Mouse (Mus musculus): ENCODE results near the gene Kctd7. TPM values are rescaled to one million over a fixed set of nuclear protein-coding genes. Genes with fewer than 3 reads are reported as not detected.
A peak's percentile ranks its signal among the peaks of the same experiment; 100 is the strongest.

Kctd7 gene
- 3.8 and 3.9 TPM in 2 replicates for polyA plus RNA-seq (2015; fragmentation: Nextera tagmentation; extraction: Ambion mirVana)

DNA sequence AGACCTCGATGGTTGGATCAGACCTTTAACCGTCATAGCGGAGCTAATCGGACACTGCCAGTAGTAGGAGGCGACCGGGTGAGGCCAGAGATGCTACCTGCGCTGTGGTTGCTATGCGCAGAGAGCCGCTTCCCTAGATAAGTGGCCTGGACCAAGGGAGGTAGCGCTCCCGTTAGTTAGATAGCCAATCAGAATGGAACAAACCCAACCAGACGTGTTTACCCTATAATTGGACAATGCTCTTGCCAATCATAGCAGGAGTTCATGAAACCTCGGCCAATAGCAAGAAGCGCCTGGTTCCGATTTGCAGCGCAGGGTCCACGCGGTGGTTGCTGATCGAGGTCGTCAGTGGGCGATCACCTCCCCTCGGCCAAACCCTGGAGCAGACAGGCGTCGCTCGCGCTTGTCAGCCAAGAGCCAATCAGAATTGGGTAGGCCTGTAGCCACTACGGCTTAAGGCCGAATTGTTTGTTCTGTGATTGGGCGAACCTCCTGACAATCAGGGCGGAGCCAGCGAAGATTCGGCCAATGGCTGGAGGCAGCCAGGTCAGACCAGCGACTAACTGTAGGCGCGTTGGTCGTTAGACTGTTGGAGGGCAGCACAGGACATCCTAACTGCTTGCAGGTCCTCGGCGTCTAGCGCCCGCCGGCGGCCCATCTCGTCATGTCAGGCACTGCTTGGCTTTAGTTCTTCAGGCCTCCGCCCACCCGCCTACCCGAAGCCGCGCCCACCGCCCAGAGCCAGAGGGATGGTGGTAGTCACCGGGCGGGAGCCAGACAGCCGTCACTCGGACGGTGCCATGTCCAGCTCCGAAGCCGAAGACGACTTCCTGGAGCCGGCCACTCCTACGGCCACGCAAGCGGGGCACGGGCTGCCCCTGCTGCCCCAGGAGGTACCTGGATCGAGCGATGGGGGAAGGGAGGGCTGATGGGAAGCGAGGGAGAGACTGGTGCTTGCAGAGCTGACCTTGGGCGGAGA is at the start of gene Kctd7:
Gene Kctd7, plus strand, starts transcription at position 528 of the 979 bp plus-strand sequence.
- under 1% methylated on average over 66 of the region's 66 CpGs for WGBS
- Histone ChIP-seq H3K4me3 (replicated peaks) (peak within 1 kb of the TSS; percentile 62), H3K27me3 (replicated peaks) (no peaks in the 10 kb centered on the region)

DNA sequence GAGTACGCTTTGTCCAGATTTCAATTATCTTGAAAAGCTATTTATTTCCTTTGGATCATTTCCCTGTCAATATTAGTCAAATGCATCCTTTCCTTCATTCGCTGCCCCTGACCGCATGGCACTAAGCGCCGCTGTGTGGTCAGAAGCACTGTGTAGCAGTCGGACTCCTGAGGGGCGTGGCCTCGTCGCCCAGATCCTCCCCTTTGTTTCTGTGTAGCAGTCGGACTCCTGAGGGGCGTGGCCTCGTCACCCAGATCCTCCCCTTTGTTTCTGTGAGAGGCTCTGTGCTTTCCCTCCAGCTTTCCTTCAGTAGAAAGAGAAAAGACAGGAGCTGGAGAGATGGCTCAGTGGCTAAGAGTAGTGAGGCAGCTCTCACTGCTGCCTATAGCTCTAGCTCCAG is 47.9 kb upstream of the Kctd7 start:
- 0 out of 2 replicates have a peak, but pooled peaks cover 4% of the 10 kb centered on the region for H3K4me1 ChIP-seq (replicated peaks)
- WGBS, result 64% methylated on average over 12 of the region's 12 CpGs
- H3K4me3 ChIP-seq (replicated peaks), result no peak overlapping the region
- peak; percentile 77 for ATAC-seq
- H3K9me3 ChIP-seq, result no peaks in the 10 kb centered on the region
- H3K27me3 ChIP-seq (replicated peaks), result no peaks in the 10 kb centered on the region
- H3K27ac ChIP-seq, result no peak overlapping the region
- H3K36me3 ChIP-seq, result peaks cover 3% of the 10 kb centered on the region
- H3K9ac ChIP-seq, result no peak overlapping the region
- no peak overlapping the region for H3K4me2 ChIP-seq (replicated peaks)

More for the DNA sequence above, at the start of gene Kctd7:
- Histone ChIP-seq H3K9me3 (no peaks in the 10 kb centered on the region), H3K36me3 (no peaks in the 10 kb centered on the region), H3K4me2 (replicated peaks) (peak within 1 kb of the TSS; percentile 96), H3K27ac (peak within 1 kb of the TSS; percentile 61), H3K4me1 (replicated peaks) (peaks cover 11% of the 10 kb centered on the region), H3K9ac (peak within 1 kb of the TSS; percentile 77)
- ATAC-seq, result peak; percentile 99

DNA sequence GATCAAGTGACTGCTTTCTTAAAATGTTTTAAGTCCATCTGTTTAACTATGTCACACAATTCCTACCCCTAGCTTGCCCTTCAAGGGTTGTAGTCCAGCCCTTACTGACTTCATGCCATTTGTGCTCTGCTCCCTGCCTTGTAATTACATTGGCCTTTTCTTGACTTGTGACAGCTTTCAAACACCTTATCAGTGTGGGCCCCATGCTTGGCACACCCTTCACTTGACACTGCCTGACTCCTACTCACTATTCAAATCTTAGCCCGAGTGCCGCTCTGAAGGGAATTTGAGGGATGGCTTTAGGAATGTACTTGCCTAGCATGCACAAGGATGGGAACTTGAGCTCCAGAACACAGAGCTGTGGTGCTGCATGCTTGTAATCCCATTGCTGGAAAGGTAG is 46.8 kb upstream of the Kctd7 start:
- Histone ChIP-seq H3K9ac (no peak overlapping the region), H3K4me1 (replicated peaks) (0 out of 2 replicates have a peak, but pooled peaks cover 4% of the 10 kb centered on the region), H3K27ac (no peak overlapping the region), H3K4me3 (replicated peaks) (no peak overlapping the region), H3K27me3 (replicated peaks) (no peaks in the 10 kb centered on the region), H3K36me3 (peaks cover 10% of the 10 kb centered on the region), H3K4me2 (replicated peaks) (no peak overlapping the region), H3K9me3 (no peaks in the 10 kb centered on the region)
- 57% methylated on average over 2 of the region's 2 CpGs for WGBS
- ATAC-seq, result peak; percentile 69

DNA sequence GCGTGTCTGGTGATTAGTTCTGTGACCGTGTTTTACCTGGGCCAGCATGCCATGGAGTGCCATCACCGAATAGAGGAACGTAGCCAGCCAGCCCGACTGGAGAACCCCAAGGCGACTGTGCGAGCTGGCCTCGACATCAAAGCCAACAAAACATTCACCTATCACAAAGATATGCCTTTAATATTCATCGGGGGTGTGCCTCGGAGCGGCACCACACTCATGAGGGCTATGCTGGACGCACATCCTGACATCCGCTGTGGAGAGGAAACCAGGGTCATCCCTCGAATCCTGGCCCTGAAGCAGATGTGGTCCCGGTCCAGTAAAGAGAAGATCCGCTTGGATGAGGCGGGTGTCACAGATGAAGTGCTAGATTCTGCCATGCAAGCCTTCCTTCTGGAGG is 42.9 kb upstream of the Kctd7 start:
- 0 out of 2 replicates have a peak, but pooled peaks cover 4% of the 10 kb centered on the region for H3K4me1 ChIP-seq (replicated peaks)
- no peak overlapping the region for H3K4me2 ChIP-seq (replicated peaks)
- no peaks in the 10 kb centered on the region for H3K27me3 ChIP-seq (replicated peaks)
- WGBS, result 94% methylated on average over 17 of the region's 17 CpGs
- no peaks in the 10 kb centered on the region for H3K9me3 ChIP-seq
- no peak for ATAC-seq
- no peak overlapping the region for H3K4me3 ChIP-seq (replicated peaks)
- H3K27ac ChIP-seq, result no peak overlapping the region
- peaks cover 11% of the 10 kb centered on the region for H3K36me3 ChIP-seq
- H3K9ac ChIP-seq, result no peak overlapping the region

DNA sequence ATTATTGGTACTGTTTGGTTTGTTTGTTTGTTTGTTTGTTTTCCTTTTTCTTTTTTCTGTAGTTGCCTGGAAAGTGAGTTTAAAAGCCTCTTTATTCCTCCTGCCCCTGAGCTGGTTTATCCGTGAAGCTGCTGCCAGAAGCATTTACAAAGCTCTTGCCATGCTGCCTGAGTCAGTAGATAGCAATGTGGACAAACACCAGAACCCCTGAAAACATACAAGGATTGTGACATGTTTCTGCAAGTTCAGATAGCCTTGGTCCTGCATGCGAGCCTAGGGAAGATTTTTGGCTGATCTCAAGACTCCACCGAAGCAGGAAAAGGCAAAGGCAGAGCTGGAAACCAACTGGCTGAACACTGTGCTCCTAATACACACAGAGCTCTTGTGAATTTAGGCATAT is 35.3 kb upstream of the Kctd7 start:
- Histone ChIP-seq H3K27me3 (replicated peaks) (no peaks in the 10 kb centered on the region), H3K4me3 (replicated peaks) (no peak overlapping the region), H3K9ac (no peak overlapping the region), H3K4me2 (replicated peaks) (no peak overlapping the region), H3K9me3 (no peaks in the 10 kb centered on the region), H3K4me1 (replicated peaks) (no peaks in the 10 kb centered on the region), H3K27ac (no peak overlapping the region), H3K36me3 (no peaks in the 10 kb centered on the region)
- no peak for ATAC-seq
- 81% methylated on average over 3 of the region's 3 CpGs for WGBS

DNA sequence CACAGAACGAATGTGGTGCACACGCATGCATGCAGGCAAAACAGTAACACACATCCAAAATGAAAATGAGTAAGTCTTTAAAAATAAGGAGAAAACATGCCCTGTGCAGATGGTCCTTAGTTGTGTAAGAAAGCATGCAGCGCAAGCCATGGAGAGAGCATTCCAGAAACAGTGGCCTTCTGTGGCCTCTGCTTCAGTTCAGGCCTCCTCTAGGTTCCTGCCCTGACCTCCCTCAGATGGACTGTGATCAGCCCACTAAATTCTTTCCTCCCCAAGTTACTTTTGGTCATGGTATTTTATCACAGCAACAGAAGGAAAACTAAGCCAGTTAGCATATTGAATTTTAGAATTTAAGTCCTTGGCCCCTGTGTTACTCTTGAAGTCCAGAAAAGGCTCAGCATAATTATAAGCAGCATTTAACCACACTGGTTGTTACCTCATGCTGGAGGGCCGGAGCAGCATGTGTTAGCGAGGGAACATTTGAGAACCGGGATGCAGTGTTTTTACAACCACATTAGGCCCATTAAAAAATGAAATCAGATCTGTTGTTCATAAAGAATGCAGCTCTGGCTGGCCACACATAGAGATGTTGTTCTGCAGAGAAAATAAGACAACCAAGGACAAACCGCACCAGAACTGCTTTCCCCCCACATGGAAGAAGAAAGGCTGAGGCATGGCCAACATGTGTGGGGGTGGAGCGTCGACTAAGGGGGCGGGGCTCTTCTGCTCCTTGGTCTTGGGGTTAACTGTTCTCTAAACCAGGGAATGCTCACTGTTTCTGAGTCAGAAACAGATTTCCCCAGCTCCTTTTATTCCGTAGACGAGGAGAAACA is 33.8 kb upstream of the Kctd7 start:
- WGBS, result 87% methylated on average over 12 of the region's 12 CpGs
- no peak for ATAC-seq
- no peak overlapping the region for H3K4me3 ChIP-seq (replicated peaks)
- no peaks in the 10 kb centered on the region for H3K36me3 ChIP-seq
- H3K4me1 ChIP-seq (replicated peaks), result no peaks in the 10 kb centered on the region
- H3K27me3 ChIP-seq (replicated peaks), result no peaks in the 10 kb centered on the region
- H3K27ac ChIP-seq, result no peak overlapping the region
- H3K9me3 ChIP-seq, result no peaks in the 10 kb centered on the region
- H3K4me2 ChIP-seq (replicated peaks), result no peak overlapping the region
- H3K9ac ChIP-seq, result no peak overlapping the region

DNA sequence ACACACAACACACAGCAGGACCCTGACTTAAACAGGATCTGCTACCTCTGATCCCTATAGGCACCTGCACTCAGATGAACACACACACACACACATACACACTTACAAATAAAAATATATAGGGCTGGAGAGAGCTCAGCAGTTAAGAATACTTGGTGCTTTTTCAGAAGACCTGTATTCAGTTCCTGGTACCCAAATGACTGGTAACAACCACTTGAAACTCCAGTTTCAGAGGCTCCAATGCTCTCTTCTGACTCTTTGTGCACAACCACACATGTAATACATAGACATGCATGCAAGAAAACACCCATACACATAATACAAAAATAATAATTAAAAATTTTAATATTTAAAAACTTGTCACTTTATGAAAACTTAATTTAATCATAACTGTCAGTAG is 32.0 kb upstream of the Kctd7 start:
- Histone ChIP-seq H3K4me1 (replicated peaks) (no peaks in the 10 kb centered on the region), H3K27me3 (replicated peaks) (no peaks in the 10 kb centered on the region), H3K4me2 (replicated peaks) (no peak overlapping the region), H3K36me3 (no peaks in the 10 kb centered on the region), H3K27ac (no peak overlapping the region), H3K4me3 (replicated peaks) (no peak overlapping the region), H3K9ac (no peak overlapping the region), H3K9me3 (no peaks in the 10 kb centered on the region)
- no peak for ATAC-seq

DNA sequence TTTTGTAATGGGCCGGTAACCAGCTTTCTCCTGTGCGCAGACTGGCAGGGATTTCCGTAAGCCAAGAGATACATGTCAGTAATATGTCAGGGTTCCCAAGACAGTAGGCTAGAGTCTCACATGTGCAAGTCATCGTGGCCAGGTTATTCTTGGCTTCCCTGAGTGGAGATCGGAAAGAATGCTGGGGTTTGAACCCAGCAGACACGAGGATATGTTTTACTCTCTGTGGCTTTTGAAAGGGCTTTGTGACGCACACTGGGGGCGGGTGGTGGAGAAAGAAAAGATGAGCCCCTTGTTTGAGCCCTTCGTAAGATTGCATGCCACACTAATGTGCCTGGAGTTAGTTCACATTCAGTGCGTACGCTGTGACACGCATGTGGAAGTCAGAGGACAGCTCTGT is 28.5 kb upstream of the Kctd7 start:
- WGBS, result 92% methylated on average over 12 of the region's 12 CpGs
- Histone ChIP-seq H3K9ac (no peak overlapping the region), H3K27me3 (replicated peaks) (no peaks in the 10 kb centered on the region), H3K4me1 (replicated peaks) (peaks cover 9% of the 10 kb centered on the region; the same call in 1 of the 2 replicates), H3K36me3 (no peaks in the 10 kb centered on the region), H3K4me3 (replicated peaks) (no peak overlapping the region), H3K27ac (no peak overlapping the region), H3K4me2 (replicated peaks) (no peak overlapping the region), H3K9me3 (no peaks in the 10 kb centered on the region)
- no peak for ATAC-seq

DNA sequence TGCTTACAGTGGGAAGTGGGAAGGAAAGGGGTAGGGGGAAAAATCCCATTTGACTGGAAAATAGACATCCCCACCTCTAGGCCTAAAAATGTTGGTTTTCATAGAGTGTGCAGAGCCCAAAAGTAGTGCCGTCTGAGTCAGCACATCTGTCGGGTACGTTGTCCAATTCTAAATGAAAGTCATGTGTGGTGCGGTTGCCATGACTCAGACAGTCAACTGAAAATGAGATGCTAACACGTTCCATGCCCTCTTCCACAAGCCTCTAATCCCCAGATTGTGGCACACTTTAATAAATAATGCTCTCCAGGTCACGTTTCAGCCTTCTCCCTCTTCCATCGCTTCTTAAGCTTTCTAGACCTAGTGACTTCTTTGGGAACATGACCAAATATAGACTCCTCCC is 27.8 kb upstream of the Kctd7 start:
- no peak overlapping the region for H3K27ac ChIP-seq
- no peaks in the 10 kb centered on the region for H3K36me3 ChIP-seq
- WGBS, result 83% methylated on average over 7 of the region's 7 CpGs
- no peaks in the 10 kb centered on the region for H3K9me3 ChIP-seq
- H3K4me3 ChIP-seq (replicated peaks), result no peak overlapping the region
- H3K4me1 ChIP-seq (replicated peaks), result peaks cover 9% of the 10 kb centered on the region; the same call in 1 of the 2 replicates
- no peak overlapping the region for H3K4me2 ChIP-seq (replicated peaks)
- no peak overlapping the region for H3K9ac ChIP-seq
- no peak for ATAC-seq
- no peaks in the 10 kb centered on the region for H3K27me3 ChIP-seq (replicated peaks)

DNA sequence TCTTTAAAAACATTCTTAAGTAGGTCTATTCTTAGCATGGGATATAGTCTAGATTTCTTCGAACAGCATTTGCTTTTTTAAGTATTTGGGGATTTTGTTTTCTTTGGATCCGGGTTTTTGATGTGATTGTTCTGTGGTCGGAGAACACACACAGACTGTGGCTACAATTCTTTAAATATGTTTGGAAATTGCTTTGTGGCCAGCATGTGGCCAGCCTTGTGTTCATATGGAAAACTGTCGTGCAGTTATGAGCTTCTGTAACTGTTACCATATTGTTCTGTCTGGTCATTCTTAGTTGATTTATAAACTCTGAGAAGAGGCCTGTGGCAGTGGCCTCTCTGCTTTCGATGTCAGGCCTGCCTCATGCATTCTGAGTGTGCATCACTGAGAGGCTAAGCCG is 26.7 kb upstream of the Kctd7 start:
- H3K4me2 ChIP-seq (replicated peaks), result no peak overlapping the region
- H3K36me3 ChIP-seq, result no peaks in the 10 kb centered on the region
- ATAC-seq, result no peak
- no peak overlapping the region for H3K4me3 ChIP-seq (replicated peaks)
- no peak overlapping the region for H3K9ac ChIP-seq
- no peaks in the 10 kb centered on the region for H3K27me3 ChIP-seq (replicated peaks)
- WGBS, result 64% methylated on average over 6 of the region's 6 CpGs
- no peak overlapping the region for H3K27ac ChIP-seq
- H3K4me1 ChIP-seq (replicated peaks), result peaks cover 9% of the 10 kb centered on the region; the same call in 1 of the 2 replicates
- no peaks in the 10 kb centered on the region for H3K9me3 ChIP-seq

DNA sequence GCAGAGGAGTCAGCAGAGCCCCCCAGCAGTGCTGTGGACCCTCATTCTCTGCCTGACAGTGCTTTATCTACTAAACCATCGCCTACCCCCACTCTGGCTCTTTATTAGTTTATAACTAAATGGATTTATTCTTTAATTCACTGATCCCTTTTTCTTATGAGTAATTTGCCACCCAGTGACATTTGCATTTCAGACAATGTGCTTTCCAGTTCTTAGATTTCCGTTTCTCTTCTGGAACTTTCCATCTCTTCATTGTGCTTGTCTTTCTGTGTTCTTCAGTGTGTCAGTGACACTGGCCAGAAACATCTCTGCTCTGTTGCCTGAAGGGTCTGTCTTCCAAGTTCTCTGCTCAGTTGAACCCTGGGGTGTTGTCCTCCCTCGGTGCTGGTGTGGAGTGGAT is 25.4 kb upstream of the Kctd7 start:
- ATAC-seq, result no peak
- Histone ChIP-seq H3K27ac (peak overlapping the region; percentile 30), H3K4me3 (replicated peaks) (no peak overlapping the region), H3K9me3 (no peaks in the 10 kb centered on the region), H3K9ac (no peak overlapping the region), H3K4me2 (replicated peaks) (no peak overlapping the region), H3K4me1 (replicated peaks) (peaks cover 9% of the 10 kb centered on the region; the same call in 1 of the 2 replicates), H3K36me3 (no peaks in the 10 kb centered on the region), H3K27me3 (replicated peaks) (no peaks in the 10 kb centered on the region)
- WGBS, result 55% methylated on average over 3 of the region's 3 CpGs

DNA sequence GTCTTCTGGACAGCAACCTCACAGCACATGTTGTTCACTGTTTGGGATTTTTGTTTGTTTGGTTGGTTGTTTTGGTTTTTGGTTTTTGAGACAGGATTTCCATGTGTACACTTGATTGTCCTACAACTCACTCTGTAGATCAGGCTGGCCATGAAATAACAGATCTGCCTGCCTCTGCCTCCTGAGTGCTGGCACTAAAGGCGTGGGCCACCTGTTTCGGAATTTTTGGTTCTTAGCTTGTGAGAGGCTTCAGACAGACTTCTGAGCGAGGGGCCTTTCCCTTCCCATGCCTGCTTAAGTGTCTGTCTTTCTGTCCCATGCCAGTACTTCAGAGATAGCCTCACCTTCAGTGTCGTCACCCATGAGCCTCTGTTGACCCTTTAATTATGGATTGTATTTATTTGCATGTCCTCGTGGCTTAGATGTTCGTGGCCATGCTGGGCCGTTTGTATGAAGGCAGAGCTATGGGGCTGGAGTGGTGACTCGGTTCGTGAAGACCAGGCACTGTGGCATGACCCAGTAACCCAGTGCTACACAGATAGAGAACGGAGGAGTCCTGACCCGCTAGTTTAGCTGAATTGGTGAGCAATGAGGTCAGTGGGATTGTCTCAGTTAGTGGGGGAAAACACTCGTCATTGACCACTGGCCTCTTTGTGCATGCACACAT is 24.5 kb upstream of the Kctd7 start:
- Histone ChIP-seq H3K4me2 (replicated peaks) (no peak overlapping the region), H3K27ac (0 out of 2 replicates have a peak overlapping the region, but pooled peaks have one; percentile 4), H3K4me1 (replicated peaks) (peaks cover 9% of the 10 kb centered on the region; the same call in 1 of the 2 replicates), H3K9ac (no peak overlapping the region), H3K4me3 (replicated peaks) (no peak overlapping the region), H3K36me3 (no peaks in the 10 kb centered on the region), H3K9me3 (no peaks in the 10 kb centered on the region), H3K27me3 (replicated peaks) (no peaks in the 10 kb centered on the region)
- WGBS, result 79% methylated on average over 12 of the region's 12 CpGs
- ATAC-seq, result no peak

Data from intestine, embryonic 15.5 days (tissue).